Mouse (Mus musculus): ENCODE data around the gene Rasa4. TPM values are rescaled to one million over a fixed set of nuclear protein-coding genes. Genes with fewer than 3 reads are reported as not detected.
"Not testable (repeated sequence)": the region's sequence is repeated elsewhere in the genome, so short reads cannot be mapped to it uniquely, and the experiment has no call there.

Rasa4 gene
- total RNA-seq, 1 experiment from 2014 or later, result 35.9 TPM

GRCm38 (mm10) chr5:136149134-136149576 lies 65.4 kb downstream of the Rasa4 start:
- peak; percentile 91 for ATAC-seq (replicated peaks; ENCODE audit: low read depth, poor library complexity, severe bottlenecking)

- ATAC-seq (replicated peaks; ENCODE audit: low read depth, poor library complexity, severe bottlenecking), result no peak
Measured at GRCm38 (mm10) chr5:136152365-136152764, 68.6 kb downstream of the Rasa4 start.

- no peak for ATAC-seq (replicated peaks; ENCODE audit: low read depth, poor library complexity, severe bottlenecking)
Measured at GRCm38 (mm10) chr5:136155399-136155798, 71.7 kb downstream of the Rasa4 start.

GRCm38 (mm10) chr5:136160084-136160483 lies 76.4 kb downstream of the Rasa4 start:
- ATAC-seq (replicated peaks; ENCODE audit: low read depth, poor library complexity, severe bottlenecking), result not testable (repeated sequence)

Other genes starting within 250 kb of the Rasa4 start
- gene Hspb1, start 196.0 kb upstream of the Rasa4 start, total RNA-seq (2017), result 0.46 and 1.4 TPM in 2 replicates
- 79.8 and 122 TPM in 2 replicates for gene Ywhag, start 149.3 kb upstream of the Rasa4 start, total RNA-seq (2017)
- gene Ssc4d, start 109.4 kb upstream of the Rasa4 start, total RNA-seq (2017), result 1.0 and 1.3 TPM in 2 replicates
- not detected in 2 replicates for gene Zp3, start 103.8 kb upstream of the Rasa4 start, total RNA-seq (2017)
- 4.8 and 5.9 TPM in 2 replicates for gene Dtx2, start 89.1 kb upstream of the Rasa4 start, total RNA-seq (2017)
- gene Upk3b, start 45.4 kb upstream of the Rasa4 start, total RNA-seq (2017), result not detected in 2 replicates
- not detected in 2 replicates for gene Upk3bl, start 29.4 kb upstream of the Rasa4 start, total RNA-seq (2017)
- gene Polr2j, start 32.7 kb downstream of the Rasa4 start, total RNA-seq (2017), result 158 and 163 TPM in 2 replicates
- gene Lrwd1, start 52.2 kb downstream of the Rasa4 start, total RNA-seq (2017), result 48.9 and 57.0 TPM in 2 replicates
- gene Alkbh4, start 52.2 kb downstream of the Rasa4 start, total RNA-seq (2017), result 11.8 and 14.3 TPM in 2 replicates
- 26.4 and 33.7 TPM in 2 replicates for gene Orai2, start 86.8 kb downstream of the Rasa4 start, total RNA-seq (2017)
- 24.2 and 67.2 TPM in 2 replicates for gene Prkrip1, start 115.0 kb downstream of the Rasa4 start, total RNA-seq (2017)
- gene Sh2b2, start 162.6 kb downstream of the Rasa4 start, total RNA-seq (2017), result 4.3 and 8.7 TPM in 2 replicates

Data from common myeloid progenitor, adult 5-6 weeks (primary cell).